Mouse (Mus musculus) hindbrain, embryonic 12.5 days (tissue): ENCODE results near the gene Prdm9. TPM values are rescaled to one million over a fixed set of nuclear protein-coding genes. Genes with fewer than 3 reads are reported as not detected.
"Not testable (repeated sequence)": the region's sequence is repeated elsewhere in the genome, so short reads cannot be mapped to it uniquely, and the experiment has no call there.

Experiments
- ATAC-seq: fragments of 200-750 bp; cut with Nextera tagmentation; 2 replicates; pipeline ENCODE4 v1.8.0; 2017; ENCODE audit warnings: moderate TSS enrichment; ENCODE audit not compliant: low FRiP score
- H3K27ac ChIP-seq: fragments of 300-500 bp; sonication (generic); 2 replicates; pipeline ENCODE4 v1.5.1; 2016; ENCODE audit warnings: mild to moderate bottlenecking
- H3K27me3 ChIP-seq: fragments of 300-500 bp; sonication (generic); 2 replicates; pipeline ENCODE4 v1.6.1; 2016; ENCODE audit warnings: mild to moderate bottlenecking
- H3K36me3 ChIP-seq: fragments of 300-500 bp; sonication (generic); 2 replicates; pipeline ENCODE4 v1.6.1; 2016; ENCODE audit warnings: mild to moderate bottlenecking
- H3K4me1 ChIP-seq: fragments of 300-500 bp; sonication (generic); 2 replicates; pipeline ENCODE4 v1.6.1; 2016
- H3K4me2 ChIP-seq: fragments of 300-500 bp; sonication (generic); replicated peaks from 2 replicates; pipeline ENCODE4 v1.6.1; 2016; ENCODE audit warnings: mild to moderate bottlenecking
- H3K4me3 ChIP-seq: fragments of 300-500 bp; sonication (generic); 2 replicates; pipeline ENCODE4 v1.5.1; 2016; ENCODE audit warnings: mild to moderate bottlenecking
- H3K9ac ChIP-seq: fragments of 300-500 bp; sonication (generic); 2 replicates; pipeline ENCODE4 v1.6.1; 2016; ENCODE audit warnings: mild to moderate bottlenecking, moderate library complexity
- H3K9me3 ChIP-seq: fragments of 300-500 bp; sonication (generic); replicated peaks from 2 replicates; pipeline ENCODE4 v1.6.1; 2016; ENCODE audit warnings: mild to moderate bottlenecking
- WGBS: fragments of 180-500 bp; shearing (Covaris S2); methylation state at CpG from one replicate; pipeline ENCODE4 v1.1.7; 2016; 5-methylcytosine and 5-hydroxymethylcytosine counted together
- polyA plus RNA-seq: library from polyadenylated mRNA; unstranded; fragments of >200 nt; fragmentation: Nextera tagmentation; extraction: Ambion mirVana; gene quantifications from 2 replicates; pipeline ENCODE4 v1.2.1, GENCODE M21; 2016

Prdm9 gene
- polyA plus RNA-seq, 1 experiment from 2014 or later = 3.5 TPM

DNA sequence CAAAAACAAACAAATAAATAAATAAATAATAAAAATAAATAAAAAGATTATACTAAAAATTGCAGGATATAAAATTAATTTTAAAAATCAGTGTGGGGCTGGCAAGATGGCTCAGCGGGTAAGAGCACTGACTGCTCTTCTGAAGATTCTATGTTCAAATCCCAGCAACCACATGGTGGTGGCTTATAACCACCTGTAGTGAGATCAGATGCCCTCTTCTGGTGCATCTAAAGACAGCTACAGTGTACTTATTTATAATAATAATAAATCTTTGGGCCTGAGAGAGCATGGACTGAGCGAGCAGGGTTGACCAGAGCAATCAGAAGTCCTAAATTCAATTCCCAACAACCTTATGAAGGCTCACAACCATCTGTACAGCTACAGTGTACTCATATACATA lies 4.2 kb downstream of the Prdm9 start:
- Histone ChIP-seq H3K4me2 (no peak overlapping the region), H3K36me3 (no peaks in the 10 kb centered on the region), H3K27me3 (no peaks in the 10 kb centered on the region), H3K4me3 (no peak overlapping the region), H3K9me3 (no peaks in the 10 kb centered on the region), H3K27ac (no peak overlapping the region), H3K4me1 (peaks cover 4% of the 10 kb centered on the region), H3K9ac (no peak overlapping the region)
- WGBS = 90% methylated on average over 2 of the region's 2 CpGs
- ATAC-seq = no peak

- no peaks in the 10 kb centered on the region for H3K27me3 ChIP-seq
- ATAC-seq = no peak
- no peaks in the 10 kb centered on the region for H3K36me3 ChIP-seq
- H3K4me1 ChIP-seq = no peaks in the 10 kb centered on the region
- no peak overlapping the region for H3K4me2 ChIP-seq
- H3K27ac ChIP-seq = no peak overlapping the region
- WGBS = 54% methylated on average over 1 of the region's 1 CpGs
- no peak overlapping the region for H3K4me3 ChIP-seq
- H3K9me3 ChIP-seq = peaks cover 4% of the 10 kb centered on the region; the same call in 1 of the 2 replicates
- no peak overlapping the region for H3K9ac ChIP-seq
Observed at GRCm38 (mm10) chr17:15549713-15550112, 14.4 kb downstream of the Prdm9 start.

GRCm38 (mm10) chr17:15546440-15546839 lies 17.7 kb downstream of the Prdm9 start:
- ATAC-seq = no peak
- Histone ChIP-seq H3K36me3 (no peaks in the 10 kb centered on the region), H3K9ac (no peak overlapping the region), H3K4me1 (no peaks in the 10 kb centered on the region), H3K27ac (no peak overlapping the region), H3K9me3 (peaks cover 5% of the 10 kb centered on the region; the same call in 1 of the 2 replicates), H3K4me2 (no peak overlapping the region), H3K4me3 (no peak overlapping the region), H3K27me3 (no peaks in the 10 kb centered on the region)
- WGBS = 72% methylated on average over 4 of the region's 4 CpGs

GRCm38 (mm10) chr17:15543868-15544267 lies 20.3 kb downstream of the Prdm9 start:
- H3K9ac ChIP-seq, H3K4me1 ChIP-seq, H3K27me3 ChIP-seq, H3K36me3 ChIP-seq, ATAC-seq, H3K9me3 ChIP-seq, H3K27ac ChIP-seq, H3K4me3 ChIP-seq, H3K4me2 ChIP-seq: not testable (repeated sequence)
- 56% methylated on average over 4 of the region's 4 CpGs for WGBS

DNA sequence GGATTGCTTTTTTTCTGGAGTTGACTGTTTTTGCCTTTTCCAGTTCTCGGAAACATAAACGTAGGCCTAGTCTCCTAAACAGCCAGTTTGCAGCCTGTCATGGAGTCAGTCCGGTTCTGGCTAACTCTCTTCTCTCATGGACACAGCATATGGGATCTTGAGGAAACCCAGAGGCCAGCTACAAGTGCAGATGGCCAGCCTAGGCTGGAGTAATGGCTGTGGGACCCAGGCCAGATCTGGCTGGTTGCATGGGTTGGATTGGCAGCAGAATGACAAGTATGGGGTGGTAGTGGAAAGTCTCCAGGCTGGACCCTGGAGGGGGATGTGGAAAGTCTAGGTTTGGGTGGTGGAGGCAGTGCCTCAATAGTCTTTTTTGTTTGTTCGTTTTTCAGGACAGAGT lies 23.8 kb downstream of the Prdm9 start:
- WGBS = 73% methylated on average over 4 of the region's 4 CpGs
- no peak overlapping the region for H3K27ac ChIP-seq
- H3K4me3 ChIP-seq = no peak overlapping the region
- peaks cover 5% of the 10 kb centered on the region; the same call in 1 of the 2 replicates for H3K9me3 ChIP-seq
- ATAC-seq = no peak
- peaks cover 11% of the 10 kb centered on the region for H3K27me3 ChIP-seq
- no peak overlapping the region for H3K4me2 ChIP-seq
- no peaks in the 10 kb centered on the region for H3K4me1 ChIP-seq
- no peaks in the 10 kb centered on the region for H3K36me3 ChIP-seq
- no peak overlapping the region for H3K9ac ChIP-seq

DNA sequence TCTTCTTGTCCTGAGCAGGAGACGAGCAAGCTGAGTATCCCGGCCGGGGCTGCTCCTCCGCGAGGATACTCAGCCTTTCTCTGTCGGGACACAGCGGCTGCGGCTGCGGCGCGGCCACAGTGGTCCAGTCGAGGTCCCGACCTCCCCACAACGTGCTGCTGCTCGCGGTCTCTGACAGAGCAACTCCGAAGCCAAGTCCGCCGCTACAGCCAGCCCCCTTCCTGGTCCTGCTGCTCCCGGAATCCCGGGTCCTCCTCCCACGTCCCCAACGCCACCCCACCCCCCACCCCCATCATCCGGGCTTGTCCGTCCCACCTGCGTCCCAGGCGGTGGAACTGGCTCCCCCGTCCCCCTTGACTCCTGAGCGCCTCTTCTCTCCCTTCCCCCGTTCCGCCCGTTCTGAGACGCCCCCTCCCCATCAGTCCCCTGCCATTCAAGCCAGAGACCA lies 27.7 kb downstream of the Prdm9 start:
- Histone ChIP-seq H3K4me2 (peak overlapping the region; percentile 89), H3K9me3 (no peaks in the 10 kb centered on the region), H3K4me1 (no peaks in the 10 kb centered on the region), H3K27me3 (peaks cover 18% of the 10 kb centered on the region), H3K27ac (no peak overlapping the region), H3K36me3 (no peaks in the 10 kb centered on the region), H3K4me3 (peak overlapping the region; percentile 50), H3K9ac (peak overlapping the region; percentile 62)
- WGBS = under 1% methylated on average over 32 of the region's 33 CpGs
- ATAC-seq = peak; percentile 58; the same call in 1 of the 2 replicates

DNA sequence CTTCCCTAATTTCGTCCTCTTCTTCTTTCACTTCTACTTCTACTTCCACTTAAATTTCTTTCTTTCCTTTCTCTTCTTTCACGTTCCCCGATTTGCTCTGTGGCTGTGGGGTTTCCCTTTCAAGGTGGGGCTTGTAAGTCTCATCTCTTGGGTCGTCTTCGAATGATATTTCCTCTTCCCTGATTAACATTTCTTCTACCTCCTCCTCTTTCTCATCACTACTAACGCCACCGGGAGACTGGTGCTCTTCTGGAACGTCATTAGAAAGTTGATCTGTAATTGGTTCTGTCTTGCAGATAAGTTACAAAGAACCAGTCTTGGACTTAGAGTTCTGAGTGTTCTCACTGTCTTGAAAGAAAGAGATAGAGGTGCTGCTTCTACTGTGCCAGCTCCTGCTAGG lies 28.2 kb downstream of the Prdm9 start:
- H3K4me2 ChIP-seq = peak overlapping the region; percentile 89
- H3K36me3 ChIP-seq = no peaks in the 10 kb centered on the region
- H3K9ac ChIP-seq = peak overlapping the region; percentile 62
- H3K27me3 ChIP-seq = peaks cover 18% of the 10 kb centered on the region
- H3K4me1 ChIP-seq = no peaks in the 10 kb centered on the region
- H3K9me3 ChIP-seq = no peaks in the 10 kb centered on the region
- H3K27ac ChIP-seq = no peak overlapping the region
- peak overlapping the region; percentile 50 for H3K4me3 ChIP-seq
- 17% methylated on average over 8 of the region's 8 CpGs for WGBS
- ATAC-seq = no peak

DNA sequence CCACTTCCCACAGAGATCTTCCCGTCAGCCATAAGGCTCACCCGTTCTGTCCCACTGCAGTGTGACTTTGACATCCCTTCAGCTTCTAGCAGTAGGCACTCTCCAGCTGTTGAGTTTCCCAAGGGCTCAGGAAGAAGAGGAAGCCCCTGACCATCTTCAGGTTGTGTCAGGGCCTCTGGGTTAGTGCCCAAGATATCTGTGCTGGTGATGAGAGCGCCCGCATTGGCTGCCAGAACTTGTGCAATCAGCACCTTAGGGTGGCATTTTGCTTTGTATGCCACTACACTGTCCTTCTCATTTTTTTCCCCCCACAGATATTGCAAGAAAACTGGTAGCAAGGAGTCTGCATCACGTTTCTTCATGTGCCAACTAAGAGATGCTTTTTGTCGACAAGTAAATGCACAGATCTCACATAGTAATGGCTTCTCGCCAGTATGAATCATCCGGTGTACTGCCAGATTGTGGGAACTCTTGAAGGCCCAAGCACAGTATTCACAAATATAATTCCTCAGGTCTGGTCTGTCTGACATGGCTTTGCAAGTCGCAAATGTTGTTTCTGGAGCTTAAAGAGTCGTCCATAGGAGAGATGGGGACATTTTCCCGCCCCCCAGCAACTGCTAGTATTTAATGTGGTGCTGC lies 28.9 kb downstream of the Prdm9 start:
- no peak for ATAC-seq
- WGBS = 68% methylated on average over 11 of the region's 11 CpGs
- H3K36me3 ChIP-seq = no peaks in the 10 kb centered on the region
- peaks cover 18% of the 10 kb centered on the region for H3K27me3 ChIP-seq
- no peak overlapping the region for H3K4me3 ChIP-seq
- H3K9ac ChIP-seq = no peak overlapping the region
- no peaks in the 10 kb centered on the region for H3K9me3 ChIP-seq
- H3K4me2 ChIP-seq = no peak overlapping the region
- H3K4me1 ChIP-seq = no peaks in the 10 kb centered on the region
- no peak overlapping the region for H3K27ac ChIP-seq

DNA sequence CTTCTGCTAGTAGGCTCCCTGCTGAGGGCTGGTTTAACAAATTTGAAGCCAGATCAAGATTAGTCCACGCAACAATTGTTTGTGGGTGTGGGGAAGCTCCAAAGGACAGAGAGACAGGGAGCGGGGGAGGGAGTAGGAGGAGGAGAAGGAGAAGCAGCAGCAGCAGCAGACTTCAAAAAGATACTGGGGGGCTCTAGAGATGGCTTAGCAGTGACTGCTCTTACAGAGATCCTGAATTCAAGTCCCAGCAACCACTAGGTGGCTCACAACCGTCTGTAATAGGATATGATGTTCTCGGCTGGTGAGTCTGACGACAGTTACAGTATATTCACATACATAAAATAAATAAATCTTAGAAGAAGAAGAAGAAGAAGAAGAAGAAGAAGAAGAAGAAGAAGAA lies 34.0 kb downstream of the Prdm9 start:
- WGBS = 6% methylated on average over 5 of the region's 5 CpGs
- no peak overlapping the region for H3K4me2 ChIP-seq
- no peak overlapping the region for H3K27ac ChIP-seq
- no peak overlapping the region for H3K4me3 ChIP-seq
- H3K27me3 ChIP-seq = peaks cover 5% of the 10 kb centered on the region
- no peak for ATAC-seq
- peaks cover 4% of the 10 kb centered on the region; the same call in 1 of the 2 replicates for H3K36me3 ChIP-seq
- no peaks in the 10 kb centered on the region for H3K9me3 ChIP-seq
- H3K9ac ChIP-seq = no peak overlapping the region
- peaks cover 14% of the 10 kb centered on the region for H3K4me1 ChIP-seq

- Histone ChIP-seq H3K27me3 (no peaks in the 10 kb centered on the region), H3K9me3 (no peaks in the 10 kb centered on the region), H3K4me3 (no peak overlapping the region), H3K4me2 (no peak overlapping the region), H3K36me3 (peaks cover 15% of the 10 kb centered on the region), H3K27ac (no peak overlapping the region), H3K9ac (no peak overlapping the region), H3K4me1 (peaks cover 14% of the 10 kb centered on the region)
- WGBS = 87% methylated on average over 2 of the region's 2 CpGs
- ATAC-seq = no peak
Observed at GRCm38 (mm10) chr17:15528887-15529286, 35.3 kb downstream of the Prdm9 start.

- ATAC-seq = no peak
- peak overlapping the region; percentile 92 for H3K9ac ChIP-seq
- H3K36me3 ChIP-seq = peaks cover 17% of the 10 kb centered on the region
- H3K27me3 ChIP-seq = no peaks in the 10 kb centered on the region
- H3K4me3 ChIP-seq = peak overlapping the region; percentile 94
- peak overlapping the region; percentile 89; the same call in 1 of the 2 replicates for H3K27ac ChIP-seq
- WGBS = 59% methylated on average over 3 of the region's 3 CpGs
- peaks cover 14% of the 10 kb centered on the region for H3K4me1 ChIP-seq
- H3K4me2 ChIP-seq = peak overlapping the region; percentile 72
- H3K9me3 ChIP-seq = no peaks in the 10 kb centered on the region
Observed at GRCm38 (mm10) chr17:15527811-15528136, 36.4 kb downstream of the Prdm9 start.

GRCm38 (mm10) chr17:15526986-15527810 lies 37.0 kb downstream of the Prdm9 start, which contains the start of gene Pdcd2:
Gene Pdcd2, minus strand, starts transcription at chr17:15527301.
- peak; percentile 98 for ATAC-seq
- Histone ChIP-seq H3K4me2 (peak within 1 kb of the TSS; percentile 72), H3K4me1 (peaks cover 14% of the 10 kb centered on the region), H3K36me3 (peaks cover 20% of the 10 kb centered on the region), H3K9ac (peak within 1 kb of the TSS; percentile 92), H3K9me3 (no peaks in the 10 kb centered on the region), H3K27ac (peak within 1 kb of the TSS; percentile 89), H3K27me3 (no peaks in the 10 kb centered on the region), H3K4me3 (peak within 1 kb of the TSS; percentile 94)
- WGBS = 1% methylated on average over 55 of the region's 55 CpGs
